Mouse (Mus musculus) spleen, postnatal 14 days (tissue): ENCODE measurements around the gene Mkrn3.

ENCODE experiments used
- DNase-seq, 2 experiments: peaks; one replicate each; pipeline ENCODE4 v3.0.0; 2021 to 2022; ENCODE audit warnings: low spot score in 2 of 2

Mkrn3 gene

DNA sequence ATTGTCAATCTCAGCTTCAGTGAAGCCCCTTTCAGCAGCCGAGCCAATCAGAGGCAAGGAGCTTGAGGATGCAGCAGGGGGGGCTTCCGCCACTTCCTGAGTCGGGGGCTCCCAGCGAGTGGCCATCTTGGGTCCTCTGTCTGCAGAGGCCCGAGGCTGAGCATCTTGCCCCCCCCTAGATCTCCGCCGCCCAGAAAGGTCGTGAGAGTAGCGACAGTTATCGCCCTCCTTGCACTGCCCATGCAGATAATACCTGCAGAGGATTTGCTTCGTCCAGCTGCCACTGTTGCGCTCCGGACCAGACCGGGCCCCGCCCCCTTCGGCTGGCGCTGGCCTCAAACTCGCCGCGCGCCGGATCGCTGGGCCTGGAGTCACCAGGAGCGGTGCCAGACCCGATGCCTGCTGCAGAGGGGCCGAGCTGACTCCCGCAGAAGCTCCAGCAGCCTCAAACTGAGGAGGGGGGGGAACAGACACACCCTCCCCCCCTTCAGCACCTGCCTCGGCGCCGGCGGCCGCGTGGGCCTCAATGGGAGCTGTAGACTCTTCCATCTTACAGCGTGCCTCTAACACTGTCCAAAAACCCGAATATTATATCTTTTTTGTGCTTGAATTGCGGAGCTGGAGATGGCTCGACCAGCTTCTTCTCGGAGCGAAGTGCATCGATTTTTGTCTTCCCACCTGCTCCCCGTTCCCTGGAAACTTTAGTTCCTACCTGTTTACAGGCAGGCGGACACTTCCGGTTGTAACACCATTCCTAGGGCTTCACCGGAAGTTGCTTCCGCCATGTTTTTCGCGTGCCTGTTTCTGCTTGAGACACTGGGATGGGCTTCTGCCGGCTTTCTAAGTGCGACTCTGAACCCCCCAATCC, at the start of gene Mkrn3:
Gene Mkrn3 (minus strand): TSS at position 647 of the 868 bp plus-strand sequence.
- DNase-seq = peak; percentile 8 to 24

DNA sequence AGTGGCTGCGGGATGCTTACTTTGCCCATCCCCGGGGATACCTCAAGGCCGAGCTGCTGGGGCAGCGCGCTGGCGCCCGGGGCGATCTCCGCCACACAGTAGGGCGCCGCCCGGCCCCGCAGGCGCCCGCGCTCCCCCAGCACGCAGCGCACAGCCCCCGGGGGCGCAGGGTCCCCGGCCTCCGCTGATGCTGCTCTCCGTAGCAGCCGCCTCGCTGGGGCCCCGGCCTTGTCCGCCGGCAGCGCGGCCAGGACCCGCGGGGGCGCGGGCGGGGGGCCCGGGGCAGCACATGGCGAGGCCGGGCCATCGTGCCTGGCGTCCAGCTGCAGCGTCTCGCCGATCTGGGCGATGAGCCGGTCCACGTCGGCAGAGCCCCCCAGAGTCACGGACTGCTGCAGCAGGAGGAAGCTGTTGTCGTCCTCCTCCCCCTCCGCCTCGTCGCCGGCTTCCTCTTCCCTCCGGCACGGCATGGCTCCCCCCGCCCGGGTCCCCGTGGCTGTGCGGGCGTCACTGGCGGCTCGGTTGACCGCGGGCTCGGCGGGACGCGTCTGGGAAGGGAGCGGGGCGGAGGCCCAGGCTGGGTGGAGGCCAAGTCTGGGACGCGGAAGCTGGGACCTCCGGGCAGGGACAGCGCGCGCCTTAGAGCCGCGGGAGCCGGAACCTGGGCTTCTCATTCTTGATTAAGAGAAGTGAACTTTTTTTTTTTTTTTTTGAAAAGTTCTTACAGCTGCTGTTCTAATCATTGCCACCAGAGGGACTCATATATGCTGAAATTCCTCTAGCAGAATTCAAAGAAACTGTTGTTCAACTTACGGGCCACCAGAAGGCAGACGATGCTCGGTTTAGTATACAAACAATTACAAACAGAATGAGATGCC, 44.2 kb upstream of the Mkrn3 start, which contains the start of gene Peg12:
Gene Peg12 (minus strand): TSS at position 633 of the 878 bp plus-strand sequence.
- DNase-seq = peak in 1 of 2 experiments; percentile 12

DNA sequence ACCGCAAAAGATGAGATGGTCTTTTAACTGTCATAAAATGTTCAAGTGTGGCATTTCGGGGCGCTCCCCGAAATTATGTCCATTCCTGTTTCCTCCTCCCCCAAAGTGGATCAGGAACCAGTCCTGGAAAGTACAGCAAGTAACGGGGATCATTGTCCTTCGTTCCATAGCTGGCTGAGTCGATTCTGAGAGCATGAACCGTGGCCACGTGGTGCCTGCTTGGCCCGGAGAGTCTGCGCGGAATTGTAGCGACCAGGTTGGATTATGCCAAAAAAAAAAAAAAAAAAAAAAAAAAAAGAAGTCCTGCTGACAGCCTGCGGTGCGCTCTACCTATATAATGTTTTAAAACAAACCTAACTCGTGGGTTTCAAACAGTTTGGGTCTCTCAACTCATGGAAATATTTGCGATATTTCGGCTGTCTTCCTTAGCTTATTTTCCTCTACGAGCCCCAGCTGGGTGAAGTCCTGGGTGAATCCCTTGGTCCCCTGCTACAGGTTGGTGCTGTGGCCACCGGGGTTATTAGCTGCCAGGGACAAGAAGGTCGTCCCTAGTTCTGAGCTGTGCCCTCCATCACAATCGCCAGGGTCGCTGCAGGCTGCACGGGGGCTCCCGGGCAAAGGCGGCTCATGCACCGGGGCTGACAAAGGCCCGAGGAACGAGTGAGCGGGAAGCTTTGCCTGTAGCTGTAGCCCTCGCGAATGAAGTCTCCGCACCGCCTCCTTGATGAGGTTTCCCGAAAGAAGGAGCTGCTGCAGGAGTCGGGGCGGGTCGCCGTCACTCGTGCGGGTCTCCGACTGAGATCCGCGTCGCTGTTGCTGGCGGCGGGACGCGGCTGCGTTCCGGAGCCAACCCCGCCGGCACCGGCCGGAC, 43.3 kb upstream of the Mkrn3 start:
- no peak for DNase-seq

DNA sequence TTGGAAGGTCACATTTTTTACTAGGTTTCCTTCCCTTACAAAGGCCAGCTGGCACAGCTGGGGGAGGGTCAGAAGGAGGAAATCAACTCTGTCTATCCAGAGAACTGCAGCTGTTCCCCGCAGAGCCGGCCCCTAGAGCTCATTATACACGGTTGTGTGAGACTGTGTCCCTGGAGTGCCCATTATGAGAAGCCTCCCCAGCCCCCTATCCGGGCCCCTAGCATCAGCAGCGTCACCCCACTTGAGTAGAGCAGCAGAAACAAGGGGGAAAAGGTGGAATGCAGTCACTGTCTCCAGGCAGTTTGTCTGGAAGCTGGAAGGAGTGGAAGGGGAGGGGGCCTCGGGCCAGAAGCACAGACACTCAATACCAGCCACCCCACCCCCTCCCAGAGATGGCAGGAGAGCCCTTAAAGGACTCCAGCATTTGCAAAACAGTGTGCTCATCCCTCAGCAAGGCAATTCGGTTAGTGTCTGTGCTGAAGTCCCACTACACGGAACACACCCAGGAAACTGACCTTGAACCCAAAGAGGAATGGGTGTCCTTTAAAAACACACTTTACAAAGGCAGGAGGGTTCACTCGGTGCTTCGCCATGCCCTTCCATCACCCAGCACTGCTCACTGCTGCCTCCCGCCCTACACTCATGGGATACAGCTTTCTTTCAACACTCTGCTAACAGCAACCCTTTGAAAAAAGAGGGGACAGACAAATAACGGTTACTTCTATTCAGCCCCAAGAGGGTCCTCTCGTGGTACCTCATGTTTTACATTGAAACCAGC, 42.5 kb upstream of the Mkrn3 start:
- no peak for DNase-seq

DNA sequence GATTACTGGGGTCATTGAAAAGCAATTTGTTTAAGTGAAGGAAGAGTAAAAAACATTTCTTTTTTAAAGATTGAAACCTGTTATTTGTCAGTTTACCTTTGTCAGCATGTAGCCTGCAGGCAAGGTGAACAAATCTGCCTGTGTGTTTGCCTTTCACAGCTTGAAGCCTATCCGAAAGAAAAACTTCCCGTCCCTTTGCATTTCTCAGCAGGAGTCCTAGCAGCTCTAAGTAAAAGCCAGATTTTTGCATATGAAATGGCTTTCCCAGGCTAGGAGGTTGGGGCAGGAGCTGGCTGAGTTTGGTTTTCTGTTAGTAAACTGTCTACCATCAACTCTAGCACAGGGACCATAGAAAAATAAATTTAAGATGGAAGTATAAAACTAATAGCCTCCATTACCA, 32.4 kb upstream of the Mkrn3 start:
- no peak for DNase-seq

DNA sequence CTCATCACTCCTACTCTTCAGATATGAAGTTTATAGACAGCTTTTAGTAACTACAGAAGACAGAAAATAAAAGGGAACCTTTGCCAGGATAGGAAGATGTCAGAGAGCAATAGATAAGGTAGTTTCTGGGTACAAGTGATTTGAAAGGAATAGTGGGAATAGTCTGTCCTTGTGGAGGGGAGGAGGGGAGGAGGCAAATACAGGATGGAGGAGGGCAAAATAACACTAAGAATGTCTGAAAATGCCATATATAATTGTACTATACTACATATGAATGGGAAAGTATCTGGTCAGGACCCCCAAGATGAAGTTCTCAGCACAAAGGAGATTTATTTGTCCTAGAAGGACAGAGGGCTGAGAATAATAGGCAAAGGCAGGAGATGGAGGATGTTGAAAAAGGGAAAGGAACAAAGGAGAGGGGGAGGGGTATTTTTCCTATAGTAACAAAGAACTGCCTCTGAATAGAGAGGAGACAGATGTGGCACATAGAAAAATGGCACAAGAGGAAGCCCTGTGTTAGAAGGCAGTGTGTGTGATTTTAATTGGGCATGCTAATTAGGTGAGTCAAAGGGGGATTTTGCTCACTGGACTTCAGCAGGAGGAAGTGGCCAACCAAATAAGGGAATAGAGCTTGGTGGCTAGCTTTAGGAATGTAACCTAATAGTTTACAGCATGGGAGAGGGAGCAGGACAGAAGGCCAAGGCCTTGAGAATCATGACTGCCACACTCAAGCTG, 25.7 kb upstream of the Mkrn3 start:
- no peak for DNase-seq

DNA sequence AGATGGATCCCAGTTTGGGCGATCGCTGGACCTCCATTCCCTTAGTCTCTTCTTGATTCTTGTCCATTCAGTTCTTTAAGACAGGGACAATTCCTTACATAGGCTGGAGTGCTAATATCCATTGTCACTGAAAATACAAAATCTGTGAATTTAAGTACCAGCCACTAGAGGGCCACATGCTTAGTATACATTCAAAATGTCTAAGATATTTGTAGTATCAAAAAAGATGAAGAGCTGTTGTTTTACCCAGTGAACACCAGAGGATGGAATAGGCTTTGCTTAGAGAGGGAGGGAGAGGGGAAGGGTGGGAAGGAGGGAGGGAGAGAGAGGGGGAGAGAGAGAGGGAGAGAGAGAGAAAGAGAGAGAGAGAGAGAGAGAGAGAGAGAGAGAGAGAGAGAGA, 16.5 kb upstream of the Mkrn3 start:
- DNase-seq = no peak

DNA sequence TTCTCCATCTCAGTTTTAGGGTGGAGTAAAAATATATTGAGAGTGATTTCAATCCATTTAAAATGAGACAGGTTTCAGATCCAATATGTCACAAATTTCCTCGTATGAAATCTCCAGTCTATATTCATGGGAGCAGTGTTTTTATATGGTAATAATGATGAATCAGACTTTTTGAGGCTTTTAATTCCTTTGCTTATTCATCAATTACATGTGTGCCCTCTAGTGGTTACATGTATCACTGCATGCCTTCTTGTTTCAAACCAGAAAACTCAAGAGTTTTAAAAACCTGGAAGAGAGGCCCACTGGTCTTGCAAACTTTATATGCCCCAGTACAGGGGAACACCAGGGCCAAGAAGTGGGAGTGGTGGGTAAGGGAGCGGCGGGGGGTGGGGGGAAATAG, 13.3 kb upstream of the Mkrn3 start:
- no peak for DNase-seq

DNA sequence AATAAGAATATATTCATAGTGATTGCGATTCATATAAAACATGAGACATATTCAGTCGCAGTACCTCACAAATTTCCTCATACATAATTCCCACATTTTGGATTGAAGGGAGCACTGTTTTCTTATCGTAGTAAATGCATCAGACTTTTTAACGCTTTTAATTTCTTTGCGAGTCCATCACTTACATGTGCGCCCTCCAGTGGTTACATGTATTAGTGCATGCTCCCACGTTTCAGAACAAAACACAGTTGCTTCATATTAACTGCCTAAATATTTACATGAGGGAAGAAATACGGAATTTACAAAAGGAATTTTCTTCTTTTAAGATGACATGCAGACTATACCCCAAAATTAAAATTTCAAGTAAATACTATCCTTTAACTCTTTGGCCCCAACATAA, 8.4 kb upstream of the Mkrn3 start:
- DNase-seq = no peak

DNA sequence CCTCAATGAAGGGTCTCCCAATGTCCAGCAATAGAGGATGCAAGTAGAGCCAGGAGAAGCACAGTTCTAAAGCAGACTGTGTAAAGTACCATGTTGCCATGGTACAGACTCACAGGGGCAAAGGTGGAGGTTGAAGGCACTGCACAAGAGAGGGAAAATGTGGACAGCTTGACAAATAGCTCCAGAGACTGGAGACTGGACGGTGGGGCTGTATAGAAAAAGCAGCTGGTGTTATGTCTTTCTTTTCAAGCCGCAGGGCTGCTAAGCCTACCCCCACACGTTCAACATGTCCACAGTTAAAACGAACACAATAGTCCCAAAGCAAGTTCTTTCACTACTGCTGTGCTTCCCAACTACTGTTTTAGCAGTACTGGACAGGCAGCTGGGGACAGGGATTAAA, 3.3 kb upstream of the Mkrn3 start:
- DNase-seq = no peak

DNA sequence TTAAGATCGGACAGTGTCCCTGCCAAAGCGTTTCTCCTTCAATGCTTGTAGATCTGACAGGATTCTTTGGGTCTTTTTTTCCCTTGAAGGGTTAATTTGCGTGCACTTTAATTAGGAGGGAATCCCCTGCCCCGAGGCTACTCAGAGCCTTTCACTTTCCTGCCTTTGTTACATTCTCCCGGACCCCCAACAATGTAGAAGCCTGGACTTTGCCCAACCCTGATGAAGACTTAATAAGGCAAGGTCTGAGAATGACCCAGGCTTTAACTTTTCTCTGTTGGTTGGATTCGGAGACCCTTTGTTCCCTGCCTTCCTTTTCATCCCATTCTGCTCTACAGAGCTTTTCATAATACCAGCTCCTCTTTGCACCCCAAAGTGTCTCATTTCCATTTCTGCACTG, 627 bp upstream of the Mkrn3 start:
- no peak for DNase-seq

DNA sequence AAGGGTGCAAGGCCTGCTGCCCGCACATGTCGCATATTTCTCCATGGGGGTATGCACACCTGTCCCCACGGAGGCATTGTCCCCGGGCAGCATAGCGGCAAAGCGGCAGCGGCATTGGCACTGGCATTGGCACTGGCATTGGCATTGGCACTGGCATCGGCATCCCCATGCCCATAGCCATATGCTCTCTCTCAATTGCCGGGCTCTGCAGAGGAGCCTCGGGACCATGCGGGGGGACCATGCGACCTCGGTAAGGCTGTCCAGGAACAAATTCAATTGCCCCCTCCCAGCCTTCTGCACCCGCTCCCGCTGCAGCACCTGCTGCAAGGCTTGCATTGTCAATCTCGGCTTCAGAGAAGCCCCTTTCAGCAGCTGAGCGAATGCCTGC, 840 bp downstream of the Mkrn3 start:
- DNase-seq = peak in 1 of 2 experiments; percentile 6

DNA sequence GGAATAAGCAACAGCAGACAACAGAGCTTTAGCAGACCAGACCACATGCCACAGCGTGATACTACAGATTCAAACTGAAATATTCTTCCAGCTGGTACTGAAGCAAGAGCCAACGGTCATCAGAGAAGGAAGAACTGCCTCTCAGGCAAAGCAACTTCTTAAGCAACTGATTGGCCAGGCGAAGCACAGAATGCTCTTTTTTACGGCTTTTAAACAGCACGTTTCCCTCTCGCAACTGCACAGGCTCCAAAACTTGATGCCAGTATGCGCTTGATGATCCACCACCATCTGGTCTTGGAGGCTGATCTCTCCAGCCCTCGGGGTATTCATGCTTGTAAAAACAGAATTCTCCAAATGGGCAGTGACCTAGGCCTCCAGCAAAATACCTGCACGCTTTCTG, 1.6 kb downstream of the Mkrn3 start:
- DNase-seq = no peak

DNA sequence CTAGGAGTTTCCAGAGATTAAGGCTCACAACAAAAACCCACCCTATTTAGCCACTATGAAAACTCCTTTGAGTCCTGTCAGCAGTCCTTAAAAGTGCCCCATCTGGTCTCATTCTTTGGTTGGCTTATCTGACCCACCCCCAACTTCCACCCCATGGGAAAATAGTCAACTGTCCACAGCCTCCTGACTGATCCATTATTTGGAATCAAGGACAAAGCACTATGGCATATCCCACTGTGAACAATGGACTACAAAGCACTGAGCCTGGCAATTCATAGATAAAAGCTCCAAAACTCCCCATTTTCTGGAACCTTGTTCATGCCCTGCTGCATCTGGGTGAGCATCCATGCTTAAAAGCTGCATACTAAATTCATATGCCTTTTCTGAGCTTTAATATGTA, 3.8 kb downstream of the Mkrn3 start:
- DNase-seq = no peak

DNA sequence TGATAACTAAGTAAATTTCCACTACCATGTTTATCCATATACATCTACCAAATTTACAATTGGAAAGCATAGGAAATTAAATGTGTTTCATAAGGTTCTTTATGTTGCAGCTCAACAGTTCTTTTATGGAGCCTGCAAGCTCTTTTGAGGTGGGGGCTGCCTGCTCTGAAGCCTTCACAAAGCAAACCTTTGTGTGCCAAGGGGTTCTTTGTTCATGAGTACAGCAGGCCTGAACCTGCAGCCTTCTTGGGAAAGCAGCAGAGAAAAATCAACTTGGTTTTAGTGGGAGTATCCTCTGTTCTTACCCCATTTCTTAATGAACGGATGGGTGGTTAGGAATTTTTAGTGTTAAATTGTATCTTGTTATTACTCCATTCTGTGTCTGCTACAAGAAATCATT, 4.7 kb downstream of the Mkrn3 start:
- no peak for DNase-seq

DNA sequence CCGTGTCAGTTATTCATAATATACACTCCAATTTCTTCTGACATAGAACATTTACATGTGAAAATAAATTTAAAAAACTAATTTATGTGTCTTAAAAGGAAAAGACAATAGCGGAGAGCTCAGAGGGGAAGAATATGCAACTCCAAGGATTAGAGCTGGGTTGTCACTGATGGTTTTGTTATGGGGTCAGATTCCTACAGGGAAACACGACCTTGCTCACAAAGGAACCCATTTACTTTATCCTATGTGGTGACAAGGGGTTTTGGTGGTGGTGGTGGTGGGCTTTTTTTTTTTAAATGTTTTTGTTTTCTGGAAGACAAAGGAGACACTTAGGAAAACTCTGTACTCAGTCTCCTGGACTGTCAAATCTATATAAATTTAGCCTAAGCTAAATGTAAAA, 12.1 kb downstream of the Mkrn3 start:
- no peak for DNase-seq

DNA sequence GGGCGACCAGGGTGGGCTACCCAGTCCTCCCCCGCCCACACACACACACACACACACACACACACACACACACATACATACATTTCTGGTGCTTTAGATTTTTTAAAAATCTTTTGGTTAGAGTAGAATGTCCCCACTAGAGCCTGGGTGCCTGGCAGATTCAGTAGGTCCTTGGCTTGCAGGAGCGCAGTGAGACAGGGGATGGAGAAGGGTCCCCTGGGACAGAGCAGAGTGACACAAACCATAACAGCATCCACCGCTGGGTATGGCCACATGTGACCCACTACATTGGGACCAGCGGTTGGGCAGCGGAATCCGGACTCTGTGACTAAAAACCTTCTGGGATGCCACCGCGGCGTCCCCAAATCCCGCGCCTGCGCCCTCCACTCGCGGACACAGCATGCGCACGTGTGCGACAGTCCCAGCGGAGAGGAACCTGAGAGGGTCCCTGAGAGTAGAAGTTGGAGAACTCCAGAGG, 13.3 kb downstream of the Mkrn3 start:
- no peak for DNase-seq

DNA sequence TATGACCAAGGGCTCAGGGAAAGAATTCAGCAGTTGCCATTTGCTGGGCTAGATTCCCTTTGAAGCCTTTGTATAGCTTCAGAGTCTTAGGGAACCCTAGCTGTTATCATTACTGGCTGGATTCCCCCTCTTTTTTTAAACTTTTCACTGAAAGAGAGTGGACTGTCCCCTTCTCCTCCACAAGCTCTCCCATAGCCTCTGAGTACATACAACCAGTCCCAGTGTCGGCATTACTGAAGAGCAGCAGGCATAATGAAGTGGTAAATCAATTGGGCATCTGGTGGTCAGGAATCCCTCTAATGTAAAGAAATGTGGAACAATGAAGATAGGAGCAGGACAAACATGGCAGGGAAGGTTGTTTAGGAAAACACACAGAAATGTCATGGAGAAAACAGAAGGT, 27.7 kb downstream of the Mkrn3 start:
- no peak for DNase-seq

DNA sequence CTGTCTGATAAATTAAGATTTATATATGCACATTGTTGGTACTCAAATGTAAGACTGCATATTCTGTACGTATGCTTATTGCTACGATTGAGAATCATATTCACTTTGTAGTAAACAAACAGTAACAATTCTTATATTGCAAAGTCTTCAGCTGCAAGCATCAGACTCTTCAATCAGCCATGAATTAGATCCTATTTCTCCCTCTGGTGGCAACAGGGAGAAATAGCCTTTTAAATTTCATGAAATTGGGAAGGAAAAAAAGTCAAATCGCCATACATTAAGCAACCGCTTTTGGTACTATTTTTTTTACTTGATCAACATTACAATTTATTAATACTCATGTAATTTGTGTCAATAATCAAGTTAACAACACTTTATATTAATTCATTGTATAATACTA, 31.6 kb downstream of the Mkrn3 start:
- DNase-seq = no peak

DNA sequence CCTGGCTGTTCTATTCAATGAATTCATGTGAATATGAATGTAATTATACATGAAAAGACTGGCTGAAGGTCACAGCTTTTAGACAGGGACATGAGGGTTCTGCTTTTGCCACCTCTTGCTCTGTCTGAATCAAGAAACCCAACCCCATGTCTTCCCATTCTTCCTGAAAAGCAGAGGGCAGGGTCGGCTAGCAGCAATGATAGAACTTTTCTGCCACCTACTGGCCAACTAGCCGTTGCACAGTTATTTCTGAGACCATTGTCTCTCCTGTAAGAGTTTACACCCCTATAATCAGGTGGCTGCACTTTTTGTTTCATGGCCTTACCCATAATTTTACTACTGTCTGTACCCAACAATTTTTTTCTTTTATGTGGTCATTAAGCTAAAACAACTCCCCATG, 37.5 kb downstream of the Mkrn3 start:
- DNase-seq = no peak
